Mouse (Mus musculus): ENCODE results near the gene Abcf1. TPM values are rescaled to one million over a fixed set of nuclear protein-coding genes. Genes with fewer than 3 reads are reported as not detected.

Abcf1 gene
- polyA plus RNA-seq, 1 experiment from 2014 or later: 99.9 TPM

- H3K4me3 ChIP-seq (replicated peaks): peak within 1 kb of the TSS; percentile 65
- H3K9me3 ChIP-seq: no peaks in the 10 kb centered on the region
- under 1% methylated on average over 83 of the region's 83 CpGs for whole genome bisulfite sequencing
- H3K9ac ChIP-seq: peak within 1 kb of the TSS; percentile 86
- no peaks in the 10 kb centered on the region; the same call in 1 of the 2 replicates for H3K36me3 ChIP-seq
- peak within 1 kb of the TSS; percentile 76 for H3K4me2 ChIP-seq (replicated peaks)
- peak within 1 kb of the TSS; percentile 95 for H3K27ac ChIP-seq
- peaks cover 21% of the 10 kb centered on the region for H3K4me1 ChIP-seq (replicated peaks)
- H3K27me3 ChIP-seq (replicated peaks): no peaks in the 10 kb centered on the region
- ATAC-seq: peak; percentile 93
These were observed 53.0 kb downstream of the Abcf1 start, which contains the start of the genes Mrps18b and Ppp1r10 for GRCm38 (mm10) chr17:35916297-35917142. TSS of gene Mrps18b (minus strand) at chr17:35916389. TSS of gene Ppp1r10 (plus strand) at chr17:35916434.

DNA sequence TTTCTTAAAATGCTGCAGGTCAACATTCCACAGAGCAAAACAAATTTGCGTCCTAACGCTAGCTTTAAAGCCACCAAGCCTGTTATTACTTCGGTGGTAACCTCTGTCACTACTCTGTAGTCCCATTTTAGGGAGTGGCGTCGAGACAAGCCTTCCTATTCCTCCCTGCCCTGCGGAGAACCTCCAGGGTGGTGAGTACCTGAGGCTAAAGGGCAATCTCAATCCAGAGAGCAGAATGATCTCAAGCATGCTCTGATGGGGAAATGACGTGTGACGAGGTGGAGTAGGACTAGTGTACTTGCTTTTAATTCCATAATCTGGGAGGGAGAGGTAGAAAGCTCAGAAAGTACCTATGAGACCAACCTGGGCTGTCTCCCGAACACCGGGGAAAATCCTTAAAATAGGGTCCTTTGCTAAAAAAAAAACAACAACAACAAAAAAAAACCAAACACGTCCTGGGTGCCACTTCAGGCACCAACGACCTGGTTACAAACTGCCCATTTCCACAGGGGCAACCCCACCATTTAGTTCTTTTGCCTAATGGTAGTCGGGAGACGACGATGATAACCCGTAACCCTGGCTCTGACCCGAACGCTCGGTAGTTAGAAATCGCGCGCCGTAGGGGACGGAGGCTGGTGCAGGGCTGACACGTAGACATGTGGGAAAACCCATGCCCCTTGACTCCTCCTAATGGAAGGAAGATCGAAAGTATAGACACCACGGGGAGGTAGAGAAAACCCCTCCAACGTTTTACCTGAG is 53.8 kb downstream of the Abcf1 start:
- H3K36me3 ChIP-seq: peaks cover 3% of the 10 kb centered on the region; the same call in 1 of the 2 replicates
- H3K9me3 ChIP-seq: no peaks in the 10 kb centered on the region
- peak overlapping the region; percentile 65 for H3K4me3 ChIP-seq (replicated peaks)
- peak overlapping the region; percentile 66 for H3K4me2 ChIP-seq (replicated peaks)
- peak overlapping the region; percentile 56 for H3K9ac ChIP-seq
- no peaks in the 10 kb centered on the region for H3K27me3 ChIP-seq (replicated peaks)
- peaks cover 18% of the 10 kb centered on the region for H3K4me1 ChIP-seq (replicated peaks)
- ATAC-seq: peak; percentile 33
- H3K27ac ChIP-seq: peak overlapping the region; percentile 87
- WGBS: 1% methylated on average over 28 of the region's 28 CpGs

- no peak overlapping the region for H3K27ac ChIP-seq
- H3K27me3 ChIP-seq (replicated peaks): no peaks in the 10 kb centered on the region
- no peaks in the 10 kb centered on the region for H3K9me3 ChIP-seq
- H3K4me3 ChIP-seq (replicated peaks): peak overlapping the region; percentile 65
- H3K4me1 ChIP-seq (replicated peaks): peaks cover 12% of the 10 kb centered on the region
- peaks cover 3% of the 10 kb centered on the region; the same call in 1 of the 2 replicates for H3K36me3 ChIP-seq
- ATAC-seq: no peak
- WGBS: 75% methylated on average over 6 of the region's 6 CpGs
- H3K4me2 ChIP-seq (replicated peaks): peak overlapping the region; percentile 66
- H3K9ac ChIP-seq: 0 out of 2 replicates have a peak overlapping the region, but pooled peaks have one; percentile 56
These were observed 54.6 kb downstream of the Abcf1 start for GRCm38 (mm10) chr17:35914975-35915374.

- Histone ChIP-seq H3K4me3 (replicated peaks) (peak within 1 kb of the TSS; percentile 70), H3K9ac (peak within 1 kb of the TSS; percentile 66), H3K4me1 (replicated peaks) (peaks cover 13% of the 10 kb centered on the region), H3K36me3 (peaks cover 12% of the 10 kb centered on the region; the same call in 1 of the 2 replicates), H3K4me2 (replicated peaks) (peak within 1 kb of the TSS; percentile 80), H3K27ac (peak within 1 kb of the TSS; percentile 73), H3K27me3 (replicated peaks) (no peaks in the 10 kb centered on the region), H3K9me3 (no peaks in the 10 kb centered on the region)
- peak; percentile 93 for ATAC-seq
- 3% methylated on average over 25 of the region's 25 CpGs for WGBS
These were observed 59.6 kb downstream of the Abcf1 start, which contains the start of gene Atat1 for GRCm38 (mm10) chr17:35909919-35910369. TSS of gene Atat1 (minus strand) at chr17:35910075.

GRCm38 (mm10) chr17:35909186-35909918 is 60.2 kb downstream of the Abcf1 start:
- Histone ChIP-seq H3K36me3 (peaks cover 15% of the 10 kb centered on the region), H3K4me1 (replicated peaks) (peaks cover 13% of the 10 kb centered on the region), H3K4me2 (replicated peaks) (peak overlapping the region; percentile 80), H3K9ac (peak overlapping the region; percentile 66), H3K27ac (peak overlapping the region; percentile 60), H3K9me3 (no peaks in the 10 kb centered on the region), H3K4me3 (replicated peaks) (peak overlapping the region; percentile 70), H3K27me3 (replicated peaks) (no peaks in the 10 kb centered on the region)
- WGBS: 16% methylated on average over 20 of the region's 20 CpGs
- ATAC-seq: peak; percentile 63

- Histone ChIP-seq H3K9ac (no peak overlapping the region), H3K27me3 (replicated peaks) (no peaks in the 10 kb centered on the region), H3K4me3 (replicated peaks) (no peak overlapping the region), H3K36me3 (peaks cover 17% of the 10 kb centered on the region), H3K9me3 (no peaks in the 10 kb centered on the region), H3K27ac (no peak overlapping the region), H3K4me2 (replicated peaks) (no peak overlapping the region), H3K4me1 (replicated peaks) (peaks cover 13% of the 10 kb centered on the region)
- no peak for ATAC-seq
- 72% methylated on average over 2 of the region's 2 CpGs for WGBS
These were observed 62.0 kb downstream of the Abcf1 start for GRCm38 (mm10) chr17:35907609-35908008.

MicroRNA genes within 50 kb of the gene (microRNA counts, 519-probe panel; counts per million panel counts)
- microRNA mmu-miR-1894-3p (97.1 counts per million, percentile 29 among the panel's probes with 10 or more counts), microRNA mmu-miR-1894-5p (1,818 counts per million, percentile 37 among the panel's probes with 10 or more counts), microRNA mmu-miR-877 (1,971 counts per million, percentile 44 among the panel's probes with 10 or more counts)

Other genes with a start within 250 kb of the Abcf1 start
- gene Ier3, start 148.1 kb downstream of the Abcf1 start, polyA plus RNA-seq (2015; fragmentation: Nextera tagmentation; extraction: Ambion mirVana): 13.9 and 14.4 TPM in 2 replicates
- 49.1 and 49.4 TPM in 2 replicates for gene Flot1, start 146.5 kb downstream of the Abcf1 start, polyA plus RNA-seq (2015; fragmentation: Nextera tagmentation; extraction: Ambion mirVana)
- gene Tubb5, start 131.5 kb downstream of the Abcf1 start, polyA plus RNA-seq (2015; fragmentation: Nextera tagmentation; extraction: Ambion mirVana): 729 and 776 TPM in 2 replicates
- 14.9 and 16.1 TPM in 2 replicates for gene Mdc1, start 128.2 kb downstream of the Abcf1 start, polyA plus RNA-seq (2015; fragmentation: Nextera tagmentation; extraction: Ambion mirVana)
- gene Nrm, start 108.4 kb downstream of the Abcf1 start, polyA plus RNA-seq (2015; fragmentation: Nextera tagmentation; extraction: Ambion mirVana): 48.5 and 51.7 TPM in 2 replicates
- gene Ppp1r18, start 104.2 kb downstream of the Abcf1 start, polyA plus RNA-seq (2015; fragmentation: Nextera tagmentation; extraction: Ambion mirVana): 19.6 TPM in 2 replicates
- 43.1 and 44.2 TPM in 2 replicates for gene Dhx16, start 89.9 kb downstream of the Abcf1 start, polyA plus RNA-seq (2015; fragmentation: Nextera tagmentation; extraction: Ambion mirVana)
- 25.5 and 31.9 TPM in 2 replicates for gene 2310061I04Rik, start 72.3 kb downstream of the Abcf1 start, polyA plus RNA-seq (2015; fragmentation: Nextera tagmentation; extraction: Ambion mirVana)
- gene Atat1, start 59.7 kb downstream of the Abcf1 start, polyA plus RNA-seq (2015; fragmentation: Nextera tagmentation; extraction: Ambion mirVana): 47.2 and 47.7 TPM in 2 replicates
- 126 and 139 TPM in 2 replicates for gene Mrps18b, start 53.4 kb downstream of the Abcf1 start, polyA plus RNA-seq (2015; fragmentation: Nextera tagmentation; extraction: Ambion mirVana)
- 32.4 and 32.9 TPM in 2 replicates for gene Ppp1r10, start 53.3 kb downstream of the Abcf1 start, polyA plus RNA-seq (2015; fragmentation: Nextera tagmentation; extraction: Ambion mirVana)
- 37.5 and 39.9 TPM in 2 replicates for gene Gnl1, start 10.1 kb upstream of the Abcf1 start, polyA plus RNA-seq (2015; fragmentation: Nextera tagmentation; extraction: Ambion mirVana)
- gene Prr3, start 10.5 kb upstream of the Abcf1 start, polyA plus RNA-seq (2015; fragmentation: Nextera tagmentation; extraction: Ambion mirVana): 24.5 and 25.7 TPM in 2 replicates
- 2.0 and 2.8 TPM in 2 replicates for gene H2-T24, start 50.8 kb upstream of the Abcf1 start, polyA plus RNA-seq (2015; fragmentation: Nextera tagmentation; extraction: Ambion mirVana)
- 9.3 and 14.2 TPM in 2 replicates for gene H2-T23, start 63.1 kb upstream of the Abcf1 start, polyA plus RNA-seq (2015; fragmentation: Nextera tagmentation; extraction: Ambion mirVana)
- gene H2-T22, start 73.0 kb upstream of the Abcf1 start, polyA plus RNA-seq (2015; fragmentation: Nextera tagmentation; extraction: Ambion mirVana): 13.3 and 13.9 TPM in 2 replicates
- 0.11 and 0.25 TPM in 2 replicates for gene Gm6034, start 73.2 kb upstream of the Abcf1 start, polyA plus RNA-seq (2015; fragmentation: Nextera tagmentation; extraction: Ambion mirVana)
- 3.3 and 3.5 TPM in 2 replicates for gene Gm11127, start 88.6 kb upstream of the Abcf1 start, polyA plus RNA-seq (2015; fragmentation: Nextera tagmentation; extraction: Ambion mirVana)
- gene Gm19684, start 151.9 kb upstream of the Abcf1 start, polyA plus RNA-seq (2015; fragmentation: Nextera tagmentation; extraction: Ambion mirVana): 0.11 TPM in 2 replicates
- gene Gm7030, start 159.7 kb upstream of the Abcf1 start, polyA plus RNA-seq (2015; fragmentation: Nextera tagmentation; extraction: Ambion mirVana): 1.4 and 1.5 TPM in 2 replicates
- 1.2 and 2.2 TPM in 2 replicates for gene Gm8909, start 198.8 kb upstream of the Abcf1 start, polyA plus RNA-seq (2015; fragmentation: Nextera tagmentation; extraction: Ambion mirVana)
- 24.3 and 30.1 TPM in 2 replicates for gene H2-T3, start 220.5 kb upstream of the Abcf1 start, polyA plus RNA-seq (2015; fragmentation: Nextera tagmentation; extraction: Ambion mirVana)

All from intestine, embryonic 15.5 days (tissue).